Mouse (Mus musculus) neural tube, embryonic 12.5 days (tissue): ENCODE measurements around the gene Ncbp2. TPM values are rescaled to one million over a fixed set of nuclear protein-coding genes. Genes with fewer than 3 reads are reported as not detected.

ENCODE experiments used
- ATAC-seq: fragments of 200-750 bp; cut with Nextera tagmentation; 2 replicates; pipeline ENCODE4 v1.8.0; 2017; ENCODE audit warnings: low read depth, mild to moderate bottlenecking, moderate TSS enrichment, moderate library complexity; ENCODE audit not compliant: low FRiP score
- H3K27ac ChIP-seq: fragments of 300-500 bp; sonication (generic); 2 replicates; pipeline ENCODE4 v1.5.1; 2016
- H3K27me3 ChIP-seq: fragments of 300-500 bp; sonication (generic); replicated peaks from 2 replicates; pipeline ENCODE4 v1.6.1; 2016; ENCODE audit warnings: mild to moderate bottlenecking
- H3K36me3 ChIP-seq: fragments of 300-500 bp; sonication (generic); 2 replicates; pipeline ENCODE4 v1.6.1; 2016; ENCODE audit warnings: mild to moderate bottlenecking
- H3K4me1 ChIP-seq: fragments of 300-500 bp; sonication (generic); 2 replicates; pipeline ENCODE4 v1.6.1; 2016
- H3K4me2 ChIP-seq: fragments of 300-500 bp; sonication (generic); replicated peaks from 2 replicates; pipeline ENCODE4 v1.6.1; 2016; ENCODE audit warnings: mild to moderate bottlenecking
- H3K4me3 ChIP-seq: fragments of 300-500 bp; sonication (generic); 2 replicates; pipeline ENCODE4 v1.5.1; 2016
- H3K9ac ChIP-seq: fragments of 300-500 bp; sonication (generic); 2 replicates; pipeline ENCODE4 v1.6.1; 2016; ENCODE audit warnings: mild to moderate bottlenecking
- H3K9me3 ChIP-seq: fragments of 300-500 bp; sonication (generic); 2 replicates; pipeline ENCODE4 v1.6.1; 2016; ENCODE audit warnings: mild to moderate bottlenecking
- WGBS: fragments of 180-500 bp; shearing (Covaris S2); methylation state at CpG from one replicate; pipeline ENCODE4 v1.1.7; 2016; 5-methylcytosine and 5-hydroxymethylcytosine counted together
- polyA plus RNA-seq: library from polyadenylated mRNA; unstranded; fragments of >200 nt; fragmentation: Nextera tagmentation; extraction: Ambion mirVana; gene quantifications from 2 replicates; pipeline ENCODE4 v1.2.1, GENCODE M21; 2016

Gene Ncbp2
- 118 and 124 TPM in 2 replicates for polyA plus RNA-seq

GRCm38 (mm10) chr16:31948345-31948774 is at the start of gene Ncbp2, which contains the start of gene 0610012G03Rik:
Gene Ncbp2 (plus strand): TSS chr16:31948513.
Gene 0610012G03Rik (minus strand): TSS chr16:31948494.
- Histone ChIP-seq H3K9ac (peak within 1 kb of the TSS; percentile 88), H3K9me3 (no peaks in the 10 kb centered on the region), H3K27ac (peak within 1 kb of the TSS; percentile 87), H3K4me1 (peaks cover 31% of the 10 kb centered on the region), H3K27me3 (no peaks in the 10 kb centered on the region), H3K4me2 (peak within 1 kb of the TSS; percentile 65), H3K36me3 (peaks cover 15% of the 10 kb centered on the region; the same call in 1 of the 2 replicates), H3K4me3 (peak within 1 kb of the TSS; percentile 87)
- under 1% methylated on average over 55 of the region's 55 CpGs for WGBS
- peak; percentile 90 for ATAC-seq

DNA sequence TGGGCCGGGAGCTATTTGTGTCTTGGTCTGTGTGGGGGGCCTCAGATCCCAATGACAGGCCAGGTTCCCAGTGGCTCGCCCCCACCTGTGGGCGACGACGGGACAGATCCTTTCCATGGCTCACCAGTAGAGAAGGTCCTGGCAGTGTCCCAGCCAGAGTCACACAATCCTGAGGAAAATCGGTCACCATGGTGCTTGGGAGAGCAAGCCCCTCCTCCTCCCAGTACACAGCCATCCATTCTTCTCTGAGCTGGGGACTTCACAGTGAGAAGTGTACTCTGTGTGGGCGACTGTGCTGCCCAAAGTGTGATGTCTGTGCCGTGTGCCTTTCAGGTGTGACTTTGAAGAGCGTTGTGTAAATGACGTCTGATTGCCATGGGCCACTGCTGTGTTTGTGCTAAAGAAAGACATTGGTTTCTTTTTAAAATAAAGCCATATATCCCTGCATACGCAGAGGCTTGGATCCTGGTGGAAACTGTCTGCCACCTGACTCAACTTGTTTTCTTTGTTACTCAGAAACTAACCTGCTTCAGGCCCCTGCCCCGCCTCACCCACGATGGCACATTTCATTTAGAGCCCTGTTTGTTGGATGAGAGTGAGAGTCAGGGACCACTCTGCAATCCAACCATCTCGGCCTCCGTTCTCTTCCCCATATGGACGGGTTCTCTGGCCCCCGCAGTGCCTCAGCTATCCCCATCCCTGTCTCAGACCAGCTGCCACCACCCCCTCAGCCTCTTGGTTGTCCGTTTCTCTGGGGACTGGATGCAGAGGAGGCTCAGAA is 49.6 kb upstream of the Ncbp2 start:
- Histone ChIP-seq H3K27me3 (no peaks in the 10 kb centered on the region), H3K36me3 (no peaks in the 10 kb centered on the region), H3K4me1 (peaks cover 11% of the 10 kb centered on the region), H3K4me2 (no peak overlapping the region), H3K27ac (no peak overlapping the region), H3K4me3 (no peak overlapping the region), H3K9ac (no peak overlapping the region), H3K9me3 (no peaks in the 10 kb centered on the region)
- peak; percentile 59; the same call in 1 of the 2 replicates for ATAC-seq
- WGBS: 76% methylated on average over 18 of the region's 18 CpGs

DNA sequence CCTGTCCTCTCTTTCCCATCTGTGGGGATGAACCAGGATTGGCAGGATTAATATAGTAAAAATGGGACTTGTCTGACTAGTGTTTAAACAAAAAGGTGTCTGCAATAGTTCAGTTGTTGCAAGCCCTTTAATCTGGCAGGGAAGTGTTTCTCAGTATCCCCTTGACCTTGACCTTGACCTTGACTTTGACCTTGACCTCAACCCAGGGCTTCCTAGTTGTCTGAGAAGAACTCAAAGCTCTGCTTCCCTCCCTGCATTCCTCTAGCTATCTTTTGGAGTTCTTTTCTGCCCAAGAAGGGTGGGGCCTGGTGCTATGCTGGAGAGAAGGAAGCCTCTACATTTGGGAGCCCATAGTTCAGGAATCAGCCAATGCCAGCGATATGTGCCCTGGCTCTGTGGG is 46.4 kb upstream of the Ncbp2 start:
- H3K27ac ChIP-seq: no peak overlapping the region
- peaks cover 14% of the 10 kb centered on the region for H3K4me1 ChIP-seq
- no peaks in the 10 kb centered on the region for H3K9me3 ChIP-seq
- no peak for ATAC-seq
- no peak overlapping the region for H3K9ac ChIP-seq
- H3K4me2 ChIP-seq: no peak overlapping the region
- no peak overlapping the region for H3K4me3 ChIP-seq
- no peaks in the 10 kb centered on the region for H3K36me3 ChIP-seq
- no peaks in the 10 kb centered on the region for H3K27me3 ChIP-seq
- 77% methylated on average over 1 of the region's 1 CpGs for WGBS

- H3K36me3 ChIP-seq: no peaks in the 10 kb centered on the region
- H3K9me3 ChIP-seq: no peaks in the 10 kb centered on the region
- H3K27ac ChIP-seq: no peak overlapping the region
- no peaks in the 10 kb centered on the region for H3K27me3 ChIP-seq
- peaks cover 5% of the 10 kb centered on the region; the same call in 1 of the 2 replicates for H3K4me1 ChIP-seq
- no peak for ATAC-seq
- no peak overlapping the region for H3K4me2 ChIP-seq
- 88% methylated on average over 8 of the region's 8 CpGs for WGBS
- no peak overlapping the region for H3K4me3 ChIP-seq
- H3K9ac ChIP-seq: no peak overlapping the region
Observed at GRCm38 (mm10) chr16:31903239-31903638, 45.1 kb upstream of the Ncbp2 start.

- no peak for ATAC-seq
- WGBS: 76% methylated on average over 4 of the region's 4 CpGs
- no peak overlapping the region for H3K4me3 ChIP-seq
- no peak overlapping the region for H3K9ac ChIP-seq
- H3K36me3 ChIP-seq: no peaks in the 10 kb centered on the region
- no peaks in the 10 kb centered on the region for H3K27me3 ChIP-seq
- H3K4me2 ChIP-seq: no peak overlapping the region
- H3K4me1 ChIP-seq: peaks cover 5% of the 10 kb centered on the region
- H3K27ac ChIP-seq: no peak overlapping the region
- no peaks in the 10 kb centered on the region for H3K9me3 ChIP-seq
Observed at GRCm38 (mm10) chr16:31905331-31905730, 43.0 kb upstream of the Ncbp2 start.

DNA sequence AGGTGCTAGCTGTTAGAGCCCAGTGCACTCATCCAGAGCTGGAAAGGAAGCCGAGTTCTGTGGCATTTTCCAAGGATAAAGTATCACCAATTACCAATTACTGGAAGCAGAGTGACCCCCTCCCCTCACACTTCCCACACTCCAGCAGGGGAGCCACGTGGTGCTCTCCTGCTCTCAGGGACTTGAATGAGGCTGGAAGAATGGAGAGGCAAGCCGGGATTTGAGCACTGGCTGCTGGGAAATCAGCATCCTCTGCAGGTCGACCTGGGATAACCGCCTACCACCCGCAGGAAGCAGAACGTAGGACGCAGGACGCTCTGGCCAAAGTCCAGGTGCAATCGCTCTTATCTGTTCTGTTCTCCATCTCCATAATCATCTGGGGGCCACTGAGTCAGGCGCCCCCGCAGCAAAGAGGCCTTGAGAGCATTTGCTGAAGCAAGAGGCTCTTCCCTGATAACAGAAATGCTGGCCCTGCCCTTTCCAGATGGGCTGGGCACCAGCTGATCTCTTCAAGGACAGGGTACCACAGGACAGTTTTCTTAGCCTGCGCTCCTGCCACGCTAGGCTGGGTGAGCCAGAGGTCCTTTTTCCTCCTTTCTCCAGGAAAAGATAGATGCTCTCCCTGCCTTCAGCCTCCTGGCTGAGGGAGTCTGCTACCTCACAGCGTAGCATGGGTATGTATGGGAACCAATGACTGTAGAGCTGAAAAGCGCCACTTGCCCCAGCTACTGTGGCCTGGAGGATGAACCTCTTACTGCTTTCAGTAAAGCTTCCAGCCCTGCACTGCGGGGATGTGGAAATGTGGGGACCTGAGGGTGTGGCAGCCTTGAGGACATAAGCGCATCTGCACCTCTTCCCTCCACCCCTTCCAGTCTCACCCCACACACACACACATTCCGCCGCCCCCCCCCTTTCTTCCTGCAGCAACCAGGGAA is 42.2 kb upstream of the Ncbp2 start:
- 39% methylated on average over 19 of the region's 20 CpGs for WGBS
- no peaks in the 10 kb centered on the region for H3K27me3 ChIP-seq
- no peak overlapping the region for H3K27ac ChIP-seq
- H3K9ac ChIP-seq: no peak overlapping the region
- H3K9me3 ChIP-seq: no peaks in the 10 kb centered on the region
- H3K4me3 ChIP-seq: no peak overlapping the region
- peaks cover 5% of the 10 kb centered on the region for H3K4me1 ChIP-seq
- ATAC-seq: no peak
- no peaks in the 10 kb centered on the region for H3K36me3 ChIP-seq
- H3K4me2 ChIP-seq: peak overlapping the region; percentile 44

- peak overlapping the region; percentile 44 for H3K4me2 ChIP-seq
- no peaks in the 10 kb centered on the region for H3K9me3 ChIP-seq
- H3K36me3 ChIP-seq: no peaks in the 10 kb centered on the region
- no peak; the same call in 1 of the 2 replicates for ATAC-seq
- no peak overlapping the region for H3K4me3 ChIP-seq
- peaks cover 5% of the 10 kb centered on the region for H3K4me1 ChIP-seq
- 7% methylated on average over 9 of the region's 9 CpGs for WGBS
- H3K9ac ChIP-seq: no peak overlapping the region
- H3K27me3 ChIP-seq: no peaks in the 10 kb centered on the region
- H3K27ac ChIP-seq: no peak overlapping the region
Observed at GRCm38 (mm10) chr16:31906896-31907295, 41.4 kb upstream of the Ncbp2 start.

DNA sequence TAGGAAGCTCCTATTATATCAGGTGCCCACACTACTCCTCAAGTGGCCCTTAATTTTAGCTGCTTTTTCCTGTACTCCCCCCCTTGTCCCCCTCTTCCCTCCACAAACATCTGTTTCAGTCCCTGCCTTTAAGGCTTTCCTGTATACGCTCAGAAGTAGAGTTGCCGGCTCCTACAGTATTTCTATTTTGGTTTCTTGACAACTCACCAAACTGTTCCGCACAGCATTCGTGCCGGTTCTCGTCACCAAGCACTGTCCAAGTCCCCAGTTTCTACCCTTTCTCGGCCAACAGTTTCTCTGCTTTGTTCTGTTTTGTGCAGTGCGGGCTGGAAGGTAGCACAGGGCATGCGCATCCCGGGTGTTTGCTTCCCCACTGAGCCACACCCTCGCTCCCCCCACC is 39.4 kb upstream of the Ncbp2 start:
- Histone ChIP-seq H3K36me3 (no peaks in the 10 kb centered on the region), H3K27me3 (no peaks in the 10 kb centered on the region), H3K4me2 (no peak overlapping the region), H3K27ac (no peak overlapping the region), H3K4me1 (peaks cover 5% of the 10 kb centered on the region), H3K9ac (no peak overlapping the region), H3K4me3 (no peak overlapping the region), H3K9me3 (no peaks in the 10 kb centered on the region)
- no peak for ATAC-seq
- WGBS: 66% methylated on average over 11 of the region's 11 CpGs

GRCm38 (mm10) chr16:31910281-31910847 is 37.9 kb upstream of the Ncbp2 start:
- Histone ChIP-seq H3K27ac (no peak overlapping the region), H3K4me3 (no peak overlapping the region), H3K4me1 (peaks cover 5% of the 10 kb centered on the region), H3K9ac (no peak overlapping the region), H3K9me3 (no peaks in the 10 kb centered on the region), H3K36me3 (no peaks in the 10 kb centered on the region), H3K4me2 (no peak overlapping the region), H3K27me3 (no peaks in the 10 kb centered on the region)
- no peak for ATAC-seq
- 77% methylated on average over 10 of the region's 10 CpGs for WGBS

DNA sequence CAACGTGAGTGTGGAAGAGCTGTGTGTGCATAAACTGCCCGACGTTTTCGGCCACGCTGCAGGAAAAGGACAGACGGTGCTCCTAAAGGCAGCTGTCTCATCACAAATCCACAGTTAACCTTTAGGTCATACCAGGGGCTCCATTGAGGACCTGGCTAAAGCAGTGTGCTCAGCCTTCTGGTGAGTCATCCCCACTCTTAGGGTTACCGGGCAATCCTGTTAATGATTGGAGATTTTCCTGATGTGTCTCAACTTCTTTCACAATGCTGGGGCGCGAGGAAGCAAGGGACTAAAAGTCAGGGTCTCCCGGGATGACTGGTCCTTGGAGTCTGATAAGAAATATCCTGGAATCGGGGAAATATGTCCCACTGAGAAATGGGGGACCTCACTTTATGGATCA is 30.5 kb upstream of the Ncbp2 start:
- Histone ChIP-seq H3K27ac (no peak overlapping the region), H3K4me1 (no peaks in the 10 kb centered on the region), H3K9ac (no peak overlapping the region), H3K4me3 (no peak overlapping the region), H3K4me2 (0 out of 2 replicates have a peak overlapping the region, but pooled peaks have one; percentile 48), H3K27me3 (no peaks in the 10 kb centered on the region), H3K9me3 (no peaks in the 10 kb centered on the region), H3K36me3 (no peaks in the 10 kb centered on the region)
- WGBS: 76% methylated on average over 11 of the region's 11 CpGs
- no peak for ATAC-seq

- H3K27ac ChIP-seq: no peak overlapping the region
- WGBS: 6% methylated on average over 14 of the region's 14 CpGs
- 0 out of 2 replicates have a peak overlapping the region, but pooled peaks have one; percentile 38 for H3K9ac ChIP-seq
- H3K4me2 ChIP-seq: peak overlapping the region; percentile 48
- no peaks in the 10 kb centered on the region for H3K36me3 ChIP-seq
- H3K9me3 ChIP-seq: no peaks in the 10 kb centered on the region
- H3K27me3 ChIP-seq: no peaks in the 10 kb centered on the region
- H3K4me1 ChIP-seq: no peaks in the 10 kb centered on the region
- peak; percentile 53; the same call in 1 of the 2 replicates for ATAC-seq
- H3K4me3 ChIP-seq: no peak overlapping the region
Observed at GRCm38 (mm10) chr16:31918248-31918724, 30.0 kb upstream of the Ncbp2 start.
